Mouse (Mus musculus) kidney, adult 18-20 months (tissue): ENCODE results near the gene Atp6v1e1.
"Not testable (repeated sequence)": the region's sequence is repeated elsewhere in the genome, so short reads cannot be mapped to it uniquely, and the experiment has no call there.

Experiments
- DNase-seq: peaks from one replicate; pipeline ENCODE4 v3.0.0; 2021

Gene Atp6v1e1

DNA sequence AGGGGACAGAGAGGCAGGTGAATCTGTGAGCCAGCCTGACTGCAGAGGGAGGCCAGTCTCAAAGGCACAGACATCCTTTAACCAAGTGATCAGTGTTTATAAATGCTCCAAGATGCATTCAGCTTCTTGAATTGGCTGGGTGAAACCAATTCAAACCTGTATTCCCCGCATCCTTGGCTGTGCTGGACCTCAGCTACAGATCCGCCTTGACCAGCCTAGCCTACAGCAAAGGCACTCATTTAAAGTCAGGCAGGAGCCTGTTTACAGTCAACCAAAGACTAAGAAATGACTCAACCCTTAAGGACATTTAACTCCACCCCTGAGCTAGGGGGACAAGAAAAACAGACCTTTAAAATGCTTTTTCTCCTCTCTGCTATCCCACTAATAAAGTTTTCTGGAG lies 3.3 kb downstream of the Atp6v1e1 start:
- DNase-seq = peak; percentile 25

DNA sequence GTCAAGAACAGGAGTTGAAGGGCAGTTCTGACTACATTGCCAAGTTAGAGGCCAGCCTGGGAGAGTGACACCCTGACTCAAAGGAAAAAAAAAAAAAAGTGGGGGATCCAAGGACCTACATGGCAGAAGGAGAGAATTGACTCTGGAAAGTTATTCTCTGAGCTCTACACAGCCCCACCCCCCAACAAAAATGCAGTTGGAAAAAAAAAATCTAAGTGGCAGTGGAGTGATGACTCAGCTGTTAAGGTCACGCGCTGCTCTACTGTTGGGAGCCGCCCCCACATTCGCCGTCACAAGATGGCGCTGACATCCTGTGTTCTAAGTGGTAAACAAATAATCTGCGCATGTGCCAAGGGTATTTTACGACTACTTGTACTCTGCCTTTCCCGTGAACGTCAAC lies 10.6 kb downstream of the Atp6v1e1 start:
- not testable (repeated sequence) for DNase-seq

GRCm38 (mm10) chr6:120807738-120808081 lies 14.9 kb downstream of the Atp6v1e1 start:
- no peak for DNase-seq

DNA sequence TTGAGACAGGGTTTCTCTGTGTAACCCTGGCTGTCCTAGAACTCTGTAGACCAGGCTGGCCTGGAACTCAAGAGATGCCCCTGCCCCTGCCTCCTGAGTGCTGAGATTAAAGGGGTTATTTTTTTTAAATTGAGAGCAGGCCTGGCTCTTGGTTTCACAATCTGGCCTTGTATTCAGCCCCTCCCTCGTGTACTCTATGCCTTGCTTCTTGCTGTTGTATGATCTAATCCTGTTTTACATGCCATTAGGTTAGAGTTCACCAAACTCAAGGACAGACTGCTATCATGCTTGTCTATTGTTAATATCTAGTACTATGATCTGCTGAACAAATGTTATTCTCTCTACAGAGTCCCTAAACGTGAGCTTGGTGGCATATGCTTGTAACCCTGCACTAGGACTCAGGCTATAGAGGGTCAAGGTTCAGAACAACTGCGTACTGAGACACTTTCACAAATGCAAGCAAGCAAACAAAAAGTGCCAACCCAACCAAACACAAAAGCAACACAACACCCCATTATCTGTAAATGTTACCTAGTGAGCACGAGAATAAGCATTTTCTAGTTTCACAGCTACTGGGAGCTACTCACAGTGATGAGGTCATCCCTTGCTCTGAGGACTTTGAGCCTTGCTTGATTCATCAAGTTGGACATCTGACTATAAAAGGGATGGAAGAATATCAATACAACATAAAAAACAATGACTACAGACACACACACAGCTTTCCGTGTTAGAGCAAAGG lies 15.4 kb downstream of the Atp6v1e1 start:
- no peak for DNase-seq

GRCm38 (mm10) chr6:120799581-120800041 lies 23.0 kb downstream of the Atp6v1e1 start:
- no peak for DNase-seq

GRCm38 (mm10) chr6:120798905-120799304 lies 23.7 kb downstream of the Atp6v1e1 start:
- no peak for DNase-seq

DNA sequence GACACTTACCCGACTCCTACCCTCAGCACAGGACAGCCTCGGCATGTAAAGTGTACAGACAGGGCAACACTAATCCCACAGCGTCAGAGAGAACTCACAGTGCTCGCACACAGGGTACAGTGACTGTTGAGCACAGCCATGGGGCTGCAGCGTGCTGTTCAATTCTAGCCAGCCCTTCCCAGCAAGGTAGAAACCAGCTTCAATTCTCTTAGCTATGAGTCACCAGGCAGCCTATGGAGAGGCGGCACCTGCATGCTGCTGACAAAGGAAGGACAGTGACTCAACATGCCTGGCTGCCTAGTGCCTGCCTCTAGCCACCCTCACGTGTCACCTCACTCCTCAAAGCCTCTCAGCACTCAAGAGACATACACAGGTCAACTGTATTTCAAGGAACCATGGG lies 24.6 kb downstream of the Atp6v1e1 start:
- DNase-seq = no peak

DNA sequence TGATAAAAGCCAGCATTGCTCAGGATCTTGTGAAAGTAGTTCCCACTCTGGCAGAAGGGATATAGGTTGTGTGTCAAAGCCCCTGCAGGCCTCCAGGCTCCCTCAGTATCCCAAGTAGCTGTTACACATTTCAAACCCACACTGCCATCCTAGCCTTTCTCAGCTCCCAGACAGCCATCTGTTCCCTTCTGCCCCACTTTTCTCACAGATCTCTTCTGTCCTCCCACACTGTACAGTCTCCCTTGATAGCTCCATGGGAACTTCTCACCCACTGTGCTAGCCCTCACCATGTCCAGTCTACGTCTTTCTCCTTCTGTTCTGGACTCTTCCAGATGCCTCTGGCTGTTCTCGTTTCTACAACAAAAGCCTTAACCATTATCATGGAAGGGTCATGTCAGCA lies 26.5 kb downstream of the Atp6v1e1 start:
- no peak for DNase-seq

DNA sequence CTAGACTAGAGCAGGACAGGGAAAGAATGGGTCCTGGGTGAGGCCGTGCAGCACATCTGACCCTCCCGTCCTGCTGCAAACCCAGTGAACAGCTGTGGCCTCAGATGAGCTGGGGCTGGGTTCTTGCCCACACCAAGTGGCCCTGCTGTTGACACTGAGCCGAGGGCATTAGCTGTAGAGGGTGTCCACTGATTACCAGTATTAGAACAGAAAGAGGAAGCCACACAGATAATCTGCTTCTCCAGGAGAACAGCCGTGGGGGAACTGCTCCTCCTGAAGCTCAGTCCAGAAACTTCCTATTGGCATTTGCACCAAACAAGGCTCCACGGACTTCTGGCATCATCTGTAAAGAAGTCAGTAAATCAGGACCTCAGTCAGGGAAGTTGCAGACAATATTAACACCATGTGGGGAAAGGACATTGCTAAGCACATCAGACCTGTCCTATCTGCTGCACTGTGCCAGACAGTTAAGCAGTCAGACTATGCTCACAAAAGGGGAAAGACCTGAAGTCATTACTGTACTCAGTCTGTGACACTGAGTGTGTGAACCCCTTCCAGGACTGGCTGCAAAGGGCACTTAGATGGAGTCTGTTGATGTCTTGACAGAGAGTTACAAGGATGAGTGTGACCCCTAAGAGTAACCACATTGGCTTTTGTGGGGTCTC lies 27.0 kb downstream of the Atp6v1e1 start:
- no peak for DNase-seq

- DNase-seq = no peak
Measured at GRCm38 (mm10) chr6:120792947-120793346, 29.6 kb downstream of the Atp6v1e1 start.

DNA sequence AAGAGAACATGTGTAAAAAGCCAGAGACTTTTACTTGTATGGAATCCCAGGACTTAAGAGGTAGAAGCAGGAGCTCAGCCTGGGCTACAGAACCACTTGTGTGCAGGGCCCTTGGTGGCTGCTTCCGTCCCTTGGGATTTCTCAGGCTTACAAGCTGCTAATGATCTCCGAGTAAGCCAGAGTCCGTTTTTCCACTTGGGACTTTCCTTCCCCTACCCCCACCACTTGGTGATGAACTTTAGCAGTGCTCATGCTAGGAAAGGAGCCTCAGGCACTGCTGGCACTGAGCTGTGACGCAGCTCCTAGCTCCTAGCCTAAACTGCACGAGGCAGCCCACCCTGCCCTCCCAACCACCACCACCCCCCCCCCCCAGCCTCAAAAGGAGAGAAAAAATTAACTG lies 31.9 kb downstream of the Atp6v1e1 start:
- DNase-seq = no peak

DNA sequence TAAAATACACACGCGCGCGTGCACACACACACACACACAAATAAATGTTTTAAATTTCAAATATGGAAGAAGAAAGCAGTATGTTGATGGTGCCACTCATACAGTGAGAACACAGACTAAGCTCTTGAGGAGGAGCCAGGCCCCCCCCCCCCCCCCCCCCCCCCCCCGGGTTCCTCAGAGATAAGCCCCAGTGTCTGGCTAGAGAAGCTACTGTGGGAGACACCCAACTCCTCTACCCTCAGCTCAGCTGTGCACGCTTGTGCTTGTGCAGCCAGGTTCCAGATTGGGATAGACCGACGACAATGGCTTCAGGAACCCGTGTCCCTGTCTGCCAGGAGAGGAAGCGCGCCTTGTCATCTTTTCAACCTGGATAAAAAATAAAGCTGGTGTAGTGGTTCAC lies 32.4 kb downstream of the Atp6v1e1 start:
- no peak for DNase-seq

DNA sequence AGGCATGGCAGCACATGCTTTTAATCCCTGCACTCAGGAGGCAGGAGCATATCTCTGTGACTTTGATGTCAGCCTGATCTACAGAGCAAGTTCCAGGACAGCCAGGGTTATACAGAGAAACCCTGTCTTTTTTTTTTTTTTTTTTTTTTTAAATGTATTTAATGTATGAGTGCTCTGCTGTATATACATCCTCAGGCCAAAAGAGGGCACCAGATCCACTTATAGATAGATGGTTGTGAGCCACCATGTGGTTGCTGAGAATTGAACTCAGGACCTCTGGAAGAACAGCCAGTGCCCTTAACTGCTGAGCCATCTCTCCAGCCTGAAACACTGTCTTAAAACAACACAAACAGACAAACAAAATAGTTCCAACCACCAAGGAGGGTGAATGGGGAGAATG lies 33.7 kb downstream of the Atp6v1e1 start:
- no peak for DNase-seq

GRCm38 (mm10) chr6:120788068-120788607 lies 34.5 kb downstream of the Atp6v1e1 start:
- DNase-seq = no peak

DNA sequence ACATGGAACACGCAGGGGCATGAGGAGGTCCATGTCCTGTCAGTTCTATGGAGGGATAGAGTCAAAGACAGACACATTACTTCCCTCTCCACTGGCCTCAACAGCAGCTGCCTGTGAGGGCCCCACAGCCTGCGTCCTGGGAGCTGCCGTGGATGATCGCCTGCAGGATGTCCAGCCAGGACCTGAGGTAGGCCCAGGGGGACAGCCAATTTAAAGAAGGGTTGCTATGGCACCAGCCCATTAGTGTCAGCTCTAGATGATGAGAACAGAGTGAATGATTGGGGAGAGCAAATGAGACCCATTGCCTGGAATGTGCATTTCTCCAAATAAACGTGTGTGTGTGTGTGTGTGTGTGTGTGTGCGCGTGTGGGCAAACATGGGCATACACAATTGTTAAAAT lies 38.2 kb downstream of the Atp6v1e1 start:
- no peak for DNase-seq

DNA sequence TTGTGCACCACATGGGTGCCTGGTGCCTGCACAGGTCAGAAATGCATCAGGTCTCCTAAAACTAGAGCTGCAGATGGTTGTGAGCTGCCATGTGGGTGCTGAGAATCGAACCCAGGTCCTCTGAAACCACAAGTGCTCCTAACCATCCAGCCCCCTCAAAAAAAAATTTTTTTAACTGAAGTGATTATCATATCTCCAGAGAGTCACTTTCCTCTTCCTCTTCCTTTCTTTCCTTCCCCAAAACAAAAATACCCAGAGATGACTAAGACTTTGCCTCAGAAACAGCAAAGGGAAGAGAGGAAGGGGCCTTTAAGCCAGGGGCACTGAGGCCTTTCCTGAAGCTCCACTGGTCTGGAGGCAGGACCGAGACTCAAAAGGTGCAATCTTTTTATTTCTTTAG lies 39.6 kb downstream of the Atp6v1e1 start:
- no peak for DNase-seq

DNA sequence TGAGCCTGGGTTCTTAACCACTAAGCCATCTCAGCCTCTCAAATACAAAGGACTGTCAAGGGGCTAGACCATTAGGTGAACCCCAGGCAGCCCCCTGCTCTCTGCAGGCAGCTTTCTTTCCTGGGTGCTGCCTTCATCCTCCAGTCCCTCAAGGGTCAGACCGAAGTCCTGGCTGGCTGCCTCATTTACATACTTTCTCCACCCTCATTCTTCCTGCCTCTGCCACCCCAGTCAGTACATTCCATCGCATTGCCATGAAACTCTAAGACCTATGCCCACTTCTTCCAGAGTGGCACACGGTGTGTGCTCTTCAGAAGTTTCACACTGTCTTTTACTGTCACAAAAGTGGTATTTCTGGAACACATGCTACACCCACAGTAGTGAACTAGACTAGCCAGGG lies 44.4 kb downstream of the Atp6v1e1 start:
- DNase-seq = peak; percentile 19

DNA sequence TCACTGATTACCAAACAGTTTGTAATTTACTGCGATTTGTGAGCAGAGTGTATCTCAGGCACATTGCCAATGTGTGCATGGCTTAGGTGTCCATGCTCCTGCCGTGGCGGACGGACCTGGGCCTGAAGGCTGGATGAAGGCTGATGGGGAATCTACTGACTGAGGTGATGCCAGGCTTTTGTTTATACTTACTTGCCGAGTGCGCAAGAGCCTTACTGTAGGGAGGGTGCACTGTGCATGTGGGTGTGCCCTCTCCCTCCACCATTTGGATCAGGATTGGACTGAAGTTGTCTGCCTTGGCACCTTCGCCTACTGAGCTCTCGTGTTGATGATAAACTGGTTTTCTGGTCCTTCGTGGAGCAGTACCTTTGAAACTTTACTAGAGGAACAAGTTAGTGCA lies 45.1 kb downstream of the Atp6v1e1 start:
- no peak for DNase-seq

DNA sequence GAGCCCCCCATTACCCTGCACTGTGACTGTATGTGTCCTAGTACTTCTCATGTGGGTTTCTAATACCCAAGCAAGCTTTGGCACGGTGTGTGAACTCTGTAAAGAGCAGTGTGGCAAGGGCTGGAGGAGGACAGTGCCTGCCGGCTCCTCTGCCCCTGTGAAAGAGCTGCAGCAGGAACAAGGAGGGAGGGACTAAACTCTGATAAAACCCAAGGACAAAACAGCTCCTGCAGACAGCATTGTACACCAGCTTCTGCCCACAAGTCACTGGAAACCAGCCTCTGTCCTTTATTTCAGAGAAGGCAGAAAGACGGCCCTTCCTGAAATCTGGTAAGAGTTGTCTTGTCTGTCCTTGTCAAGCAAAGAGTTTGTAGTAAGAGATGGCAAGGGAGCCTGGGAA lies 46.3 kb downstream of the Atp6v1e1 start:
- no peak for DNase-seq

DNA sequence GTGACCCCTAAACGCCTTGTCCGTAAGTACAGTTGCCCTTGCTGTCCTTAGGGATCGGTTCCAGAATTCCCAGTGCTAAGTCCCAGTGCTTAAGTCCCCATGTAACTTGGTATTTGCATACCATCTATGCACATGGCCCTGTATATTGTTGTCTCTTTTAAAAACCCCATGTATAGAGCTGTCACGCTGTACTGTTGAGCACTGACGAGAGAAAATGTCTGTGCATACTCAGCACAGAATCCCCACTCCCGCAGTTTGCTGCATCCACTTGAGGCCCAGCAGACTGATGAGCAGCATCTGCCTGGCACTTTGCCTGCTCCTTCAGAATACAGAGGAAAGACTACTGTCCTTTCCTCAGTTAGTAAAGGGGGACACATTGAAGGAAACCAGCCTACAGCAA lies 48.8 kb downstream of the Atp6v1e1 start:
- DNase-seq = no peak

GRCm38 (mm10) chr6:120773149-120773628 lies 49.4 kb downstream of the Atp6v1e1 start, which contains the start of gene Slc25a18:
TSS of gene Slc25a18 (plus strand) at chr6:120773578.
- no peak for DNase-seq

- DNase-seq = no peak
Measured at GRCm38 (mm10) chr6:120772025-120772424, 50.6 kb downstream of the Atp6v1e1 start.

GRCm38 (mm10) chr6:120771366-120771765 lies 51.2 kb downstream of the Atp6v1e1 start:
- no peak for DNase-seq

DNA sequence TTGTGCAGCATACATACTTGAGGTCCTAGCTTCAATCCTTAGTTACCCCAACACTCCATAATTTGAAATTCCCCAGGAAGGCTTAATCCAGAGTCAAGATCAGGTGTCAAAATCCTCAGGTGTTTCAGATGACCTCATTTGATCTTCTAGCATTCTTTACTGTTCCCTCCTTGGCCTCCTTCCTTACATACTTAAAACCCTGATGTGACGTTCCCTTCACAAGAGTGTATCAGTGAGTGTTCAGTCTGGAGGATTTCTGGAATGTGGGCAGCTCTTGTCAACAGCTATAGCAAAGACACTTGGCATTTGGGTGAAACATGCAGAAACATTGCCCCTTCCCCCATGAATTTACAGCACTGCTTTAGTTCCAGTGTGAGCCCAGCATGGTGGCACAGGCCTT lies 52.6 kb downstream of the Atp6v1e1 start:
- no peak for DNase-seq
